Mouse (Mus musculus): ENCODE results near the gene Mgat2.
"Not testable (repeated sequence)": the region's sequence is repeated elsewhere in the genome, so short reads cannot be mapped to it uniquely, and the experiment has no call there.

The Mgat2 gene

GRCm38 (mm10) chr12:69183583-69184308 is at the start of gene Mgat2, which contains the start of gene Rpl36al:
TSS of gene Mgat2 (plus strand) at chr12:69184157.
TSS of gene Rpl36al (minus strand) at chr12:69184083.
- DNase-seq (ENCODE audit: low read depth, low spot score) = peak; percentile 97

- no peak for DNase-seq (ENCODE audit: low read depth, low spot score)
Measured at GRCm38 (mm10) chr12:69139201-69139600, 44.8 kb upstream of the Mgat2 start.

- no peak for DNase-seq (ENCODE audit: low read depth, low spot score)
Measured at GRCm38 (mm10) chr12:69139841-69140240, 44.1 kb upstream of the Mgat2 start.

GRCm38 (mm10) chr12:69143460-69143859 is 40.5 kb upstream of the Mgat2 start:
- no peak for DNase-seq (ENCODE audit: low read depth, low spot score)

- DNase-seq (ENCODE audit: low read depth, low spot score) = no peak
Measured at GRCm38 (mm10) chr12:69147166-69147735, 36.7 kb upstream of the Mgat2 start.

GRCm38 (mm10) chr12:69150049-69150448 is 33.9 kb upstream of the Mgat2 start:
- DNase-seq (ENCODE audit: low read depth, low spot score) = no peak

- no peak for DNase-seq (ENCODE audit: low read depth, low spot score)
Measured at GRCm38 (mm10) chr12:69155923-69156322, 28.0 kb upstream of the Mgat2 start.

- no peak for DNase-seq (ENCODE audit: low read depth, low spot score)
Measured at GRCm38 (mm10) chr12:69156436-69156835, 27.5 kb upstream of the Mgat2 start.

GRCm38 (mm10) chr12:69157107-69157506 is 26.9 kb upstream of the Mgat2 start:
- DNase-seq (ENCODE audit: low read depth, low spot score) = no peak

- no peak for DNase-seq (ENCODE audit: low read depth, low spot score)
Measured at GRCm38 (mm10) chr12:69158366-69158764, 25.6 kb upstream of the Mgat2 start.

- DNase-seq (ENCODE audit: low read depth, low spot score) = peak; percentile 100
Measured at GRCm38 (mm10) chr12:69158765-69159577, 25.0 kb upstream of the Mgat2 start, which contains the start of gene Rps29. TSS of gene Rps29 (minus strand) at chr12:69159186.

GRCm38 (mm10) chr12:69159578-69159940 is 24.4 kb upstream of the Mgat2 start:
- peak; percentile 66 for DNase-seq (ENCODE audit: low read depth, low spot score)

- DNase-seq (ENCODE audit: low read depth, low spot score) = not testable (repeated sequence)
Measured at GRCm38 (mm10) chr12:69160677-69161076, 23.3 kb upstream of the Mgat2 start.

- not testable (repeated sequence) for DNase-seq (ENCODE audit: low read depth, low spot score)
Measured at GRCm38 (mm10) chr12:69163586-69163985, 20.4 kb upstream of the Mgat2 start.

- no peak for DNase-seq (ENCODE audit: low read depth, low spot score)
Measured at GRCm38 (mm10) chr12:69164904-69165303, 19.1 kb upstream of the Mgat2 start.

GRCm38 (mm10) chr12:69166861-69167581 is 16.9 kb upstream of the Mgat2 start:
- not testable (repeated sequence) for DNase-seq (ENCODE audit: low read depth, low spot score)

- no peak for DNase-seq (ENCODE audit: low read depth, low spot score)
Measured at GRCm38 (mm10) chr12:69167656-69168460, 16.1 kb upstream of the Mgat2 start.

- DNase-seq (ENCODE audit: low read depth, low spot score) = peak; percentile 71
Measured at GRCm38 (mm10) chr12:69168461-69169106, 15.4 kb upstream of the Mgat2 start, which contains the start of gene Lrr1. TSS of gene Lrr1 (plus strand) at chr12:69168814.

GRCm38 (mm10) chr12:69171307-69171706 is 12.7 kb upstream of the Mgat2 start:
- DNase-seq (ENCODE audit: low read depth, low spot score) = no peak

GRCm38 (mm10) chr12:69175975-69176374 is 8.0 kb upstream of the Mgat2 start:
- DNase-seq (ENCODE audit: low read depth, low spot score) = no peak

Measured in skeletal muscle tissue, adult 2 months (tissue).